Mouse (Mus musculus) heart, embryonic 16.5 days (tissue): ENCODE data around the gene Slc12a6. TPM values are rescaled to one million over a fixed set of nuclear protein-coding genes. Genes with fewer than 3 reads are reported as not detected.

ENCODE experiments used
- ATAC-seq: fragments of 200-750 bp; cut with Nextera tagmentation; replicated peaks from 2 replicates; pipeline ENCODE4 v1.8.0; 2017; ENCODE audit warnings: moderate number of reproducible peaks; ENCODE audit not compliant: insufficient read depth, low FRiP score; ENCODE audit errors: extremely low read depth
- H3K27ac ChIP-seq: fragments of 300-500 bp; sonication (generic); 2 replicates; pipeline ENCODE4 v1.5.1; 2014; ENCODE audit warnings: mild to moderate bottlenecking, low read length, control low read depth, moderate library complexity
- H3K27me3 ChIP-seq: fragments of 300-500 bp; sonication (generic); 2 replicates; pipeline ENCODE4 v1.6.1; 2014; ENCODE audit warnings: low read length, mixed read lengths; ENCODE audit not compliant: control insufficient read depth, insufficient read depth
- H3K36me3 ChIP-seq: fragments of 300-500 bp; sonication (generic); 2 replicates; pipeline ENCODE4 v1.6.1; 2014; ENCODE audit not compliant: control insufficient read depth, insufficient read depth
- H3K4me1 ChIP-seq: fragments of 300-500 bp; sonication (generic); 2 replicates; pipeline ENCODE4 v1.6.1; 2014; ENCODE audit warnings: low read length, mixed read lengths; ENCODE audit not compliant: control insufficient read depth, insufficient read depth
- H3K4me2 ChIP-seq: fragments of 300-500 bp; sonication (generic); 2 replicates; pipeline ENCODE4 v1.6.1; 2014; ENCODE audit warnings: low read depth, mild to moderate bottlenecking, control low read depth, low read length
- H3K4me3 ChIP-seq: fragments of 300-500 bp; sonication (generic); 2 replicates; pipeline ENCODE4 v1.5.1; 2014; ENCODE audit warnings: mild to moderate bottlenecking, control low read depth, low read length
- H3K9ac ChIP-seq: fragments of 300-500 bp; sonication (generic); 2 replicates; pipeline ENCODE4 v1.6.1; 2014; ENCODE audit warnings: low read length, control low read depth
- H3K9me3 ChIP-seq: fragments of 300-500 bp; sonication (generic); replicated peaks from 2 replicates; pipeline ENCODE4 v1.6.1; 2016; ENCODE audit warnings: low read length; ENCODE audit not compliant: control insufficient read depth
- WGBS: fragments of 180-500 bp; shearing (Covaris S2); extraction: QIAGEN DNeasy Blood & Tissue Kit; methylation state at CpG from one replicate; pipeline ENCODE4 v1.1.7; 2014; 5-methylcytosine and 5-hydroxymethylcytosine counted together
- polyA plus RNA-seq: library from polyadenylated mRNA; unstranded; fragments of >200 nt; fragmentation: Nextera tagmentation; extraction: Ambion mirVana; gene quantifications from 2 replicates; pipeline ENCODE4 v1.2.1, GENCODE M21; 2015

Gene Slc12a6
- polyA plus RNA-seq, 1 experiment from 2014 or later: 10.1 TPM

GRCm38 (mm10) chr2:112292823-112293222 lies 27.2 kb downstream of the Slc12a6 start:
- Histone ChIP-seq H3K9ac (no peak overlapping the region), H3K27me3 (no peaks in the 10 kb centered on the region), H3K36me3 (no peaks in the 10 kb centered on the region), H3K4me2 (no peak overlapping the region), H3K9me3 (no peaks in the 10 kb centered on the region), H3K27ac (no peak overlapping the region), H3K4me1 (peaks cover 14% of the 10 kb centered on the region), H3K4me3 (no peak overlapping the region)
- WGBS: 69% methylated on average over 2 of the region's 2 CpGs
- ATAC-seq: no peak

- H3K27ac ChIP-seq: peak overlapping the region; percentile 92
- H3K4me1 ChIP-seq: peaks cover 7% of the 10 kb centered on the region; the same call in 1 of the 2 replicates
- peak overlapping the region; percentile 62 for H3K9ac ChIP-seq
- H3K9me3 ChIP-seq: no peaks in the 10 kb centered on the region
- no peaks in the 10 kb centered on the region for H3K36me3 ChIP-seq
- H3K27me3 ChIP-seq: no peaks in the 10 kb centered on the region
- H3K4me2 ChIP-seq: peak overlapping the region; percentile 56
- ATAC-seq: peak; percentile 87
- 43% methylated on average over 3 of the region's 3 CpGs for WGBS
- H3K4me3 ChIP-seq: peak overlapping the region; percentile 23; the same call in 1 of the 2 replicates
Observed at GRCm38 (mm10) chr2:112296211-112296610, 30.6 kb downstream of the Slc12a6 start.

DNA sequence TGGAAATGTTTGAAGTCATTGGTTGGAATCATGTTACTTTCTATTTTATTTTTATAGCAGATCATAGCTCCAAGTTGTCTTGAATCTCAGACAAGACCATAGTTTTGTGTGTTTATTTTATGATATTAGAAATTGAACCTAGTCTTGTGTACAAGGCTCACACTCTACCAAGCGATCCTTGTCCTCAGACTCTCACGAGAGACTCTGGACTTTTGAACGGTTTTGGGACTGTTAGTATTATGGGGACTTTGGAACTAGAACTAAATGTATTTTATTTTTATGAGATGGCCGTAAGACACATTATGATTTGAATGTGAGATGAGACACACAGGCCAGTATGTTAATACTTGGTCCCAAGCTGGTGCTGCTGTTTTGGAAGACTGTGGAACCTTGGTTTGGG lies 32.6 kb downstream of the Slc12a6 start:
- no peak overlapping the region for H3K4me3 ChIP-seq
- H3K4me2 ChIP-seq: no peak overlapping the region
- peaks cover 7% of the 10 kb centered on the region; the same call in 1 of the 2 replicates for H3K4me1 ChIP-seq
- 88% methylated on average over 4 of the region's 4 CpGs for WGBS
- no peaks in the 10 kb centered on the region for H3K9me3 ChIP-seq
- H3K36me3 ChIP-seq: no peaks in the 10 kb centered on the region
- H3K27me3 ChIP-seq: no peaks in the 10 kb centered on the region
- no peak for ATAC-seq
- no peak overlapping the region for H3K9ac ChIP-seq
- no peak overlapping the region for H3K27ac ChIP-seq

DNA sequence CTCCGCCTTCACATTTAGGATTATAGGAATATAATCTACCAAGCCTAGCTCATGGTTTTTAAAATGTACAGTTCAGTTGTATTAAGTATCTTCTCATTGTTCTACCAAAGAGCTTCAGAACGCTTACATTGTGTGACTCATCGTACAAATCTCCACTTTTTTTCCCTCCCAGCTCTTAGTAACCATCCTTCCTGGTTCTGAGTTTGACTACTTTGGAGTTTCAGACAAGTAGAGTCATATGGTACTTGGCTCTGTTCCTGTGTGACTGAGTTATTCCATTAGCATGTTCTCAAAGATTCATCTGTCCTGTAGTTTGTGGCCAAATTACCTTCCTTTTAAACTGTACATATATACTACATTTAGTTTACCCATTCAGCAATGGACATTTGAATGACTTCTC lies 43.0 kb downstream of the Slc12a6 start:
- Histone ChIP-seq H3K36me3 (no peaks in the 10 kb centered on the region), H3K9me3 (no peaks in the 10 kb centered on the region), H3K27ac (peak overlapping the region; percentile 51), H3K9ac (no peak overlapping the region), H3K4me3 (no peak overlapping the region), H3K4me1 (0 out of 2 replicates have a peak, but pooled peaks cover 2% of the 10 kb centered on the region), H3K4me2 (peak overlapping the region; percentile 17), H3K27me3 (no peaks in the 10 kb centered on the region)
- WGBS: 69% methylated on average over 3 of the region's 3 CpGs
- no peak for ATAC-seq

GRCm38 (mm10) chr2:112309161-112309600 lies 43.6 kb downstream of the Slc12a6 start:
- H3K9me3 ChIP-seq: no peaks in the 10 kb centered on the region
- peak overlapping the region; percentile 17 for H3K4me2 ChIP-seq
- H3K9ac ChIP-seq: no peak overlapping the region
- H3K36me3 ChIP-seq: no peaks in the 10 kb centered on the region
- H3K27ac ChIP-seq: peak overlapping the region; percentile 51
- no peaks in the 10 kb centered on the region for H3K27me3 ChIP-seq
- H3K4me3 ChIP-seq: no peak overlapping the region
- ATAC-seq: peak; percentile 52
- 0 out of 2 replicates have a peak, but pooled peaks cover 2% of the 10 kb centered on the region for H3K4me1 ChIP-seq
- WGBS: 25% methylated on average over 10 of the region's 10 CpGs

DNA sequence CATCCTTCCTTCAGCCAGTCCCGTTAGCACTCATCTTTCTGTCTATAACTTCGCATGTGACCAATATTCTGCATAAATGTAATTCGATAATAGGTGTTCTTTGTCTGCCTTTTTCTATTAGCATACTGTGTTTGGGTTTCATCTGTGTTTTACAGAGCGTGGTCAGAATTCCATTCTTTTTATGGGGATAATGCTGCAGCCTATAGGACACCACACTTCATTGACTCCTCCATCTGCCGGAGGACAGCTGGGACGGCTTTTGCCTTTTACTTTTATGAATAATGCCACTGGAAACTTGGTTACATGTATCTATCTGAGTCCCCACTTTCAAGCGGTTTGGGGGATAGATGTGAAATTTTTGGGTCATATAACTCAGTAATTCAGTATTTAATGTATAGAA lies 50.0 kb downstream of the Slc12a6 start:
- no peak for ATAC-seq
- Histone ChIP-seq H3K4me2 (no peak overlapping the region), H3K9me3 (no peaks in the 10 kb centered on the region), H3K27ac (no peak overlapping the region), H3K27me3 (no peaks in the 10 kb centered on the region), H3K36me3 (no peaks in the 10 kb centered on the region), H3K4me1 (peaks cover 4% of the 10 kb centered on the region; the same call in 1 of the 2 replicates), H3K9ac (no peak overlapping the region), H3K4me3 (no peak overlapping the region)
- 92% methylated on average over 7 of the region's 7 CpGs for WGBS

DNA sequence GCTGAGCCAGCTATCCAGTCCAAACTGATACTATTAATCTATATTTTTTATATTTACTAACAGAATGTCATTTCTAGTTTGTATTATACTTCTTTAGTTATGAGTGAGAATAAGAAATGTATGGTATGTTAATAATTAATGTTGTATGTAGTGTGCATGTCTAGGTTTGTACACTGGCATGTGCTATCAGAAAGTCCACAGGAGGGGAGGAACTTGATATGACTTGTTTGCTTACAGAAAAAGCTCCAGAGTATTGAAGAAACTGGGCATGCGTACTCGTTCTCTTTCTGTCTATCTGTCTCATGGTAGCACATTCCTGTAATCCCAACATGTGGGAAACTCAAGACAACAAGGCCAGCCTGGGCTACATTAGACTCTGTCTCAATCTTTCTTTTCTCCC lies 52.6 kb downstream of the Slc12a6 start:
- H3K9me3 ChIP-seq: no peaks in the 10 kb centered on the region
- no peaks in the 10 kb centered on the region for H3K36me3 ChIP-seq
- no peak overlapping the region for H3K4me3 ChIP-seq
- H3K4me2 ChIP-seq: no peak overlapping the region
- no peak for ATAC-seq
- no peak overlapping the region for H3K27ac ChIP-seq
- H3K4me1 ChIP-seq: peaks cover 2% of the 10 kb centered on the region; the same call in 1 of the 2 replicates
- no peak overlapping the region for H3K9ac ChIP-seq
- 80% methylated on average over 2 of the region's 2 CpGs for WGBS
- no peaks in the 10 kb centered on the region for H3K27me3 ChIP-seq

- Histone ChIP-seq H3K9ac (no peak overlapping the region), H3K4me1 (peaks cover 2% of the 10 kb centered on the region; the same call in 1 of the 2 replicates), H3K36me3 (no peaks in the 10 kb centered on the region), H3K9me3 (no peaks in the 10 kb centered on the region), H3K27me3 (no peaks in the 10 kb centered on the region), H3K27ac (no peak overlapping the region), H3K4me3 (no peak overlapping the region), H3K4me2 (no peak overlapping the region)
- no peak for ATAC-seq
- 76% methylated on average over 7 of the region's 7 CpGs for WGBS
Observed at GRCm38 (mm10) chr2:112318905-112319304, 53.3 kb downstream of the Slc12a6 start.

GRCm38 (mm10) chr2:112328069-112328777 lies 62.6 kb downstream of the Slc12a6 start:
- peaks cover 7% of the 10 kb centered on the region for H3K4me1 ChIP-seq
- H3K27me3 ChIP-seq: no peaks in the 10 kb centered on the region
- H3K36me3 ChIP-seq: peaks cover under 1% of the 10 kb centered on the region; the same call in 1 of the 2 replicates
- H3K4me3 ChIP-seq: no peak overlapping the region
- H3K27ac ChIP-seq: no peak overlapping the region
- ATAC-seq: no peak
- H3K9ac ChIP-seq: no peak overlapping the region
- no peak overlapping the region for H3K4me2 ChIP-seq
- H3K9me3 ChIP-seq: no peaks in the 10 kb centered on the region
- WGBS: 78% methylated on average over 11 of the region's 11 CpGs
